In the genomic region with DNA sequence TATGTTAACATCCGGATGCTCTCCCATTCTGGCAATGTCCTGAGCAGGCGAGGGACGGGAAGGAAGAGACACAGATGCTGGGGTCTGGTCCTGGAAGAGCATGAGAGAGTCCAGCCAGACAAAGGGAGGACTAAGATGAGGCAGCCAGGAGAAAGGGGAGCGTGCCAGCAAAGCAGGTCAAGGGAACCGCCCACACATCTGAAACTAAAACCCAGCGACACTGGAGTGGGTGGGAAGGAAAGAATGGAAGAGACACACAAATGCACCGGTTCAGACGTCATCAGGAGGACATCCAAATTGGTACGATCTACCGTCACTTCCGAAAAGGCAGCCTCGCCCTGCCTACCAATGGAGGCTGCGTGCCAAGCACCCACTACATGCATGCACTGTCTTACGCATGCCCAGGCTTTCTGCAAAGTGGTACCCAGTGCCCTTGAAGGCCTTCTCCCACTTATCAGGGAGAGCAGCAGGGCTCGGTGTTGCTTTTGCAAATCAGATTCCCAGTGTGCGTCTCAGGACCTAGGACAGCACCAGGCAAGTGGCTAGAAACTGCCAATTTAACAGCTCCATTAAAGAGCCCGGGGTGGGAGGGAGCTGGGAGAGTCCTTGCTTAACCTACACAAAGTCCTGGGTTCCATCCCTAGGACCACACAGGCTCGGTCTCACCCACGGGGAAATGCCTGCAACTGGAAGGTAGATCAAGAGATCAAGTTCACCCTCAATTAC, we compare ENCODE assay signal across 9 mouse cellular contexts. TPM values are rescaled to one million over a fixed set of nuclear protein-coding genes. Genes with fewer than 3 reads are reported as not detected.
A peak's percentile ranks its signal among the peaks of the same experiment; 100 is the strongest.
DNase-seq lines count a peak whose midpoint lies in the region; ATAC-seq and TF ChIP-seq lines count a peak whose summit lies in the region.
"Had no signal": no experiment of that assay in that cellular context is flagged by ENCODE, and none has a peak within 500 bp of the region (broad histone marks: within the 10 kb centered on the region; RNA-seq: fewer than 3 reads in every experiment).

No protein-coding gene starts in this region.

- no peak overlapping the region for H3K9ac ChIP-seq in forebrain, embryonic 13.5 days
- no peak overlapping the region for H3K9ac ChIP-seq in midbrain, embryonic 11.5 days (ENCODE audit: low read length)
- H3K9ac ChIP-seq in midbrain, postnatal 0 days (replicated peaks; ENCODE audit: low read length, poor library complexity, severe bottlenecking) = no peak overlapping the region
- no peak overlapping the region for H3K9ac ChIP-seq in embryonic facial prominence, embryonic 11.5 days (replicated peaks; ENCODE audit: low read length)
- H3K9ac ChIP-seq: neural tube, embryonic 13.5 days had no signal

- no peaks in the 10 kb centered on the region for H3K27me3 ChIP-seq in forebrain, embryonic 10.5 days (ENCODE audit: poor library complexity, severe bottlenecking)
- H3K27me3 ChIP-seq in forebrain, embryonic 13.5 days = no peaks in the 10 kb centered on the region
- no peaks in the 10 kb centered on the region for H3K27me3 ChIP-seq in midbrain, embryonic 11.5 days (ENCODE audit: control insufficient read depth, insufficient read depth, low read length)
- no peaks in the 10 kb centered on the region for H3K27me3 ChIP-seq in midbrain, postnatal 0 days (ENCODE audit: insufficient read depth, low read length)
- H3K27me3 ChIP-seq in embryonic facial prominence, embryonic 11.5 days (ENCODE audit: control insufficient read depth, insufficient read depth, low read length) = no peaks in the 10 kb centered on the region
- H3K27me3 ChIP-seq: neural tube, embryonic 13.5 days had no signal

- no peak for ATAC-seq in forebrain, embryonic 13.5 days
- no peak for ATAC-seq in midbrain, embryonic 11.5 days (ENCODE audit: low FRiP score)
- no peak for ATAC-seq in midbrain, postnatal 0 days (ENCODE audit: low FRiP score)
- no peak for ATAC-seq in embryonic facial prominence, embryonic 11.5 days (replicated peaks; ENCODE audit: insufficient number of reproducible peaks, low FRiP score, low TSS enrichment, low read depth)

- 69% methylated on average over 19 of the region's 19 CpGs for WGBS in forebrain, embryonic 10.5 days
- WGBS in forebrain, embryonic 13.5 days = 72% methylated on average over 19 of the region's 19 CpGs
- 66% methylated on average over 19 of the region's 19 CpGs for WGBS in midbrain, embryonic 11.5 days
- WGBS in midbrain, postnatal 0 days = 64% methylated on average over 19 of the region's 19 CpGs
- WGBS in embryonic facial prominence, embryonic 11.5 days = 66% methylated on average over 19 of the region's 19 CpGs

- no peak overlapping the region for H3K4me2 ChIP-seq in forebrain, embryonic 13.5 days
- no peak overlapping the region for H3K4me2 ChIP-seq in midbrain, embryonic 11.5 days
- H3K4me2 ChIP-seq in midbrain, postnatal 0 days (ENCODE audit: low read depth, low read length, poor library complexity, severe bottlenecking) = no peak overlapping the region
- H3K4me2 ChIP-seq in embryonic facial prominence, embryonic 11.5 days (ENCODE audit: low read depth, low read length) = no peak overlapping the region
- H3K4me2 ChIP-seq: neural tube, embryonic 13.5 days had no signal

- peaks cover 10% of the 10 kb centered on the region for H3K36me3 ChIP-seq in forebrain, embryonic 10.5 days (replicated peaks)
- peaks cover 6% of the 10 kb centered on the region for H3K36me3 ChIP-seq in forebrain, embryonic 13.5 days (ENCODE audit: poor library complexity, severe bottlenecking)
- H3K36me3 ChIP-seq in midbrain, embryonic 11.5 days (ENCODE audit: control insufficient read depth, insufficient read depth, low read length) = no peaks in the 10 kb centered on the region
- H3K36me3 ChIP-seq in midbrain, postnatal 0 days (ENCODE audit: insufficient read depth, low read length) = 0 out of 2 replicates have a peak, but pooled peaks cover 3% of the 10 kb centered on the region
- no peaks in the 10 kb centered on the region for H3K36me3 ChIP-seq in embryonic facial prominence, embryonic 11.5 days (replicated peaks; ENCODE audit: control insufficient read depth, insufficient read depth, low read depth, low read length)

- DNase-seq in forebrain, embryonic 10.5 days (ENCODE audit: extremely low spot score, low spot score) = no peak
- DNase-seq in midbrain, embryonic 11.5 days (ENCODE audit: low spot score, missing footprints) = peak; percentile 79
- DNase-seq in midbrain, postnatal 0 days (ENCODE audit: low spot score) = no peak
- DNase-seq in embryonic facial prominence, embryonic 11.5 days (ENCODE audit: low spot score) = peak; percentile 55
- peak; percentile 37 for DNase-seq in lung, postnatal 14 days
- DNase-seq in ovary, postnatal 14 days (ENCODE audit: low spot score) = no peak
- DNase-seq in layer of hippocampus, adult 11-12 months (ENCODE audit: low spot score) = no peak

- no peak overlapping the region for H3K4me3 ChIP-seq in forebrain, embryonic 10.5 days
- no peak overlapping the region for H3K4me3 ChIP-seq in forebrain, embryonic 13.5 days
- no peak overlapping the region for H3K4me3 ChIP-seq in midbrain, embryonic 11.5 days (ENCODE audit: low read depth, low read length)
- H3K4me3 ChIP-seq in midbrain, postnatal 0 days (ENCODE audit: low read depth, low read length) = no peak overlapping the region
- H3K4me3 ChIP-seq in embryonic facial prominence, embryonic 11.5 days (ENCODE audit: low read depth, low read length) = no peak overlapping the region
- H3K4me3 ChIP-seq: neural tube, embryonic 13.5 days had no signal

- peaks cover 46% of the 10 kb centered on the region for H3K4me1 ChIP-seq in forebrain, embryonic 10.5 days
- peaks cover 67% of the 10 kb centered on the region for H3K4me1 ChIP-seq in forebrain, embryonic 13.5 days
- peaks cover 17% of the 10 kb centered on the region for H3K4me1 ChIP-seq in midbrain, embryonic 11.5 days (ENCODE audit: control insufficient read depth, insufficient read depth, low read length)
- peaks cover 10% of the 10 kb centered on the region; the same call in 1 of the 2 replicates for H3K4me1 ChIP-seq in midbrain, postnatal 0 days (ENCODE audit: insufficient read depth, low read length)
- peaks cover 6% of the 10 kb centered on the region; the same call in 1 of the 2 replicates for H3K4me1 ChIP-seq in embryonic facial prominence, embryonic 11.5 days (ENCODE audit: control insufficient read depth, insufficient read depth, low read length)

- no peak for TF ChIP-seq CTCF in midbrain, postnatal 0 days (IDR thresholded peaks at IDR 0.05)

- H3K27ac ChIP-seq in forebrain, embryonic 10.5 days = peak overlapping the region; percentile 17; the same call in 1 of the 2 replicates
- no peak overlapping the region for H3K27ac ChIP-seq in forebrain, embryonic 13.5 days
- no peak overlapping the region for H3K27ac ChIP-seq in midbrain, embryonic 11.5 days (ENCODE audit: low read depth, low read length)
- no peak overlapping the region for H3K27ac ChIP-seq in midbrain, postnatal 0 days (ENCODE audit: low read depth, low read length)
- no peak overlapping the region for H3K27ac ChIP-seq in embryonic facial prominence, embryonic 11.5 days (replicated peaks; ENCODE audit: low read depth, low read length)
- H3K27ac ChIP-seq: neural tube, embryonic 13.5 days had no signal

- no peaks in the 10 kb centered on the region for H3K9me3 ChIP-seq in forebrain, embryonic 10.5 days
- H3K9me3 ChIP-seq in forebrain, embryonic 13.5 days (replicated peaks) = no peaks in the 10 kb centered on the region
- no peaks in the 10 kb centered on the region for H3K9me3 ChIP-seq in midbrain, embryonic 11.5 days (ENCODE audit: control insufficient read depth, low read length)
- no peaks in the 10 kb centered on the region for H3K9me3 ChIP-seq in midbrain, postnatal 0 days (ENCODE audit: low read length)
- H3K9me3 ChIP-seq in embryonic facial prominence, embryonic 11.5 days (replicated peaks; ENCODE audit: control insufficient read depth, low read length) = no peaks in the 10 kb centered on the region
- H3K9me3 ChIP-seq: neural tube, embryonic 13.5 days had no signal

RNA-seq across cellular contexts. Expression of a gene that starts 7.6 kb away (rescaled TPM):
- 4.2 and 4.5 TPM in 2 replicates for polyA plus RNA-seq in forebrain, embryonic 10.5 days (2016; fragmentation: Nextera tagmentation; extraction: Ambion mirVana)
- 9.4 and 11.4 TPM in 2 replicates for polyA plus RNA-seq in forebrain, embryonic 13.5 days (2015; fragmentation: Nextera tagmentation; extraction: Ambion mirVana)
- polyA plus RNA-seq in midbrain, embryonic 11.5 days (2014; fragmentation: Nextera tagmentation; extraction: Ambion mirVana) = 5.6 and 5.8 TPM in 2 replicates
- total RNA-seq in midbrain, postnatal 0 days (2014; rRNA removed) = 148 and 153 TPM in 2 replicates
- polyA plus RNA-seq in midbrain, postnatal 0 days (2015; fragmentation: Nextera tagmentation; extraction: Ambion mirVana) = 13.1 TPM in 2 replicates
- polyA plus RNA-seq in embryonic facial prominence, embryonic 11.5 days (2014; fragmentation: Nextera tagmentation; extraction: Ambion mirVana) = 4.6 and 5.5 TPM in 2 replicates

RNA-seq across cellular contexts. Expression of a gene that starts 15.3 kb away (rescaled TPM):
- polyA plus RNA-seq in forebrain, embryonic 10.5 days (2016; fragmentation: Nextera tagmentation; extraction: Ambion mirVana) = 0.10 TPM in 1 of 2 replicates, not detected in the other
- 0.31 and 0.52 TPM in 2 replicates for polyA plus RNA-seq in forebrain, embryonic 13.5 days (2015; fragmentation: Nextera tagmentation; extraction: Ambion mirVana)
- 0.30 TPM in 1 of 2 replicates, not detected in the other for polyA plus RNA-seq in midbrain, embryonic 11.5 days (2014; fragmentation: Nextera tagmentation; extraction: Ambion mirVana)
- not detected in 2 replicates for total RNA-seq in midbrain, postnatal 0 days (2014; rRNA removed)
- polyA plus RNA-seq in midbrain, postnatal 0 days (2015; fragmentation: Nextera tagmentation; extraction: Ambion mirVana) = 0.93 and 1.1 TPM in 2 replicates
- 0.14 TPM in 1 of 2 replicates, not detected in the other for polyA plus RNA-seq in embryonic facial prominence, embryonic 11.5 days (2014; fragmentation: Nextera tagmentation; extraction: Ambion mirVana)

RNA-seq across cellular contexts. Expression of a gene that starts 36.5 kb away (rescaled TPM):
- polyA plus RNA-seq in forebrain, embryonic 10.5 days (2016; fragmentation: Nextera tagmentation; extraction: Ambion mirVana) = 440 and 447 TPM in 2 replicates
- 285 and 304 TPM in 2 replicates for polyA plus RNA-seq in forebrain, embryonic 13.5 days (2015; fragmentation: Nextera tagmentation; extraction: Ambion mirVana)
- 321 and 338 TPM in 2 replicates for polyA plus RNA-seq in midbrain, embryonic 11.5 days (2014; fragmentation: Nextera tagmentation; extraction: Ambion mirVana)
- 58.1 and 87.6 TPM in 2 replicates for total RNA-seq in midbrain, postnatal 0 days (2014; rRNA removed)
- 155 and 157 TPM in 2 replicates for polyA plus RNA-seq in midbrain, postnatal 0 days (2015; fragmentation: Nextera tagmentation; extraction: Ambion mirVana)
- polyA plus RNA-seq in embryonic facial prominence, embryonic 11.5 days (2014; fragmentation: Nextera tagmentation; extraction: Ambion mirVana) = 344 and 365 TPM in 2 replicates

Comparison
In these comparisons a context has a peak if more than half of its experiments do, and no peak if none do; other contexts are left out.
1. DNase-seq: peak in midbrain, embryonic 11.5 days (single experiment), embryonic facial prominence, embryonic 11.5 days (single experiment) and lung, postnatal 14 days (single experiment); none in forebrain, embryonic 10.5 days (single experiment), midbrain, postnatal 0 days (single experiment), ovary, postnatal 14 days (single experiment) and layer of hippocampus, adult 11-12 months (single experiment).